Mouse (Mus musculus): Measurements from ENCODE around the gene Bysl. TPM values are rescaled to one million over a fixed set of nuclear protein-coding genes. Genes with fewer than 3 reads are reported as not detected.

Bysl gene
- total RNA-seq, 2 experiments from 2014 or later, result 17.2 to 18.3 TPM

Other genes starting within 250 kb of the Bysl start
- 10 to 100 TPM; 23.9 to 29.3 TPM for gene Mrps10, start 242.6 kb downstream of the Bysl start, total RNA-seq (2021)
- gene Guca1b, start 226.1 kb downstream of the Bysl start, total RNA-seq (2021), result 1 to 10 TPM; 1.8 to 1.9 TPM
- not detected for gene Guca1a, start 210.9 kb downstream of the Bysl start, total RNA-seq (2021)
- gene AI661453, start 174.9 kb downstream of the Bysl start, total RNA-seq (2021), result under 1 TPM; 0.10 to 0.33 TPM
- not detected for gene 1700001C19Rik, start 174.1 kb downstream of the Bysl start, total RNA-seq (2021)
- gene Taf8, start 109.2 kb downstream of the Bysl start, total RNA-seq (2021), result 10 to 100 TPM; 20.9 to 22.3 TPM
- 10 to 100 TPM; 35.2 to 44.3 TPM for gene Ccnd3, start 106.4 kb downstream of the Bysl start, total RNA-seq (2021)
- 10 to 100 TPM; 34.1 to 40.4 TPM for gene Med20, start 90 bp upstream of the Bysl start, total RNA-seq (2021)
- 1 to 10 TPM; 5.3 to 5.4 TPM for gene Gm20517, start 97 bp upstream of the Bysl start, total RNA-seq (2021)
- gene Usp49, start 19.2 kb upstream of the Bysl start, total RNA-seq (2021), result 10 to 100 TPM; 10.5 to 11.5 TPM
- gene Tomm6, start 76.9 kb upstream of the Bysl start, total RNA-seq (2021), result 100 to 1,000 TPM; 192 to 223 TPM
- gene Frs3, start 77.5 kb upstream of the Bysl start, total RNA-seq (2021), result 10 to 100 TPM; 24.2 to 25.9 TPM
- 1 to 10 TPM; 3.3 to 3.4 TPM for gene Gm21981, start 83.0 kb upstream of the Bysl start, total RNA-seq (2021)
- gene Prickle4, start 83.2 kb upstream of the Bysl start, total RNA-seq (2021), result 1 to 10 TPM; 3.9 to 4.4 TPM
- gene Pgc, start 115.3 kb upstream of the Bysl start, total RNA-seq (2021), result not detected
- 10 to 100 TPM; 11.5 to 13.9 TPM for gene Tfeb, start 125.5 kb upstream of the Bysl start, total RNA-seq (2021)
- under 1 TPM; 0.40 to 0.91 TPM for gene Mdfi, start 223.2 kb upstream of the Bysl start, total RNA-seq (2021)

Measured in layer of hippocampus, postnatal 36 days (tissue).